In genomic region chr11:113197624-113198023, GRCm38 (mm10) we compare ENCODE assay signal across 23 mouse cellular contexts.
DNase-seq lines count a peak whose midpoint lies in the region; ATAC-seq and TF ChIP-seq lines count a peak whose summit lies in the region.
"Had no signal": no experiment of that assay in that cellular context is flagged by ENCODE, and none has a peak within 500 bp of the region (broad histone marks: within the 10 kb centered on the region; RNA-seq: fewer than 3 reads in every experiment).

No protein-coding gene starts in this region.

- DNase-seq in embryonic facial prominence, embryonic 10.5 days (ENCODE audit: low spot score), result no peak
- no peak for DNase-seq in limb, embryonic 11.5 days (ENCODE audit: low spot score)
- no peak for DNase-seq in limb, embryonic 10.5 days (ENCODE audit: low spot score)
- DNase-seq in forebrain, postnatal 0 days, result no peak
- no peak for DNase-seq in stomach, postnatal 0 days (ENCODE audit: low spot score)
- no peak for DNase-seq in frontal cortex, postnatal 25 days (ENCODE audit: low spot score in 2 of 2)
- DNase-seq in spleen, adult 12 weeks (ENCODE audit: low spot score), result no peak
- DNase-seq: adrenal gland, postnatal 25 days; cerebellum, adult 11 months; cerebellum, postnatal 14 days; embryo, embryonic 11 days; gastrocnemius, adult 2 months; heart, postnatal 10 days; kidney, adult 2 months; kidney, postnatal 10 days; lung, adult 2 months; lung, postnatal 36 days; right cerebral cortex, postnatal 4 days; thymus, postnatal 14 days had no signal

- H3K4me2 ChIP-seq in embryonic facial prominence, embryonic 13.5 days, result peak overlapping the region; percentile 95; the same call in 1 of the 2 replicates
- H3K4me2 ChIP-seq in limb, embryonic 11.5 days (ENCODE audit: low read depth, severe bottlenecking), result peak overlapping the region; percentile 17; the same call in 1 of the 2 replicates
- H3K4me2 ChIP-seq in forebrain, postnatal 0 days (ENCODE audit: low read depth), result peak overlapping the region; percentile 80
- H3K4me2 ChIP-seq in stomach, postnatal 0 days (replicated peaks; ENCODE audit: low read depth), result no peak overlapping the region
- H3K4me2 ChIP-seq: heart, embryonic 11.5 days; liver, embryonic 11.5 days had no signal

- TF ChIP-seq EP300 in stomach, postnatal 0 days (optimal IDR thresholded peaks at IDR 0.05), result no peak

- peaks cover 67% of the 10 kb centered on the region for H3K4me1 ChIP-seq in embryonic facial prominence, embryonic 13.5 days
- H3K4me1 ChIP-seq in embryonic facial prominence, embryonic 10.5 days, result peaks cover 57% of the 10 kb centered on the region
- H3K4me1 ChIP-seq in limb, embryonic 11.5 days (ENCODE audit: control insufficient read depth, insufficient read depth, low read length), result peaks cover 18% of the 10 kb centered on the region
- H3K4me1 ChIP-seq in limb, embryonic 10.5 days, result peaks cover 58% of the 10 kb centered on the region
- H3K4me1 ChIP-seq in forebrain, postnatal 0 days (ENCODE audit: insufficient read depth), result peaks cover 15% of the 10 kb centered on the region
- 0 out of 2 replicates have a peak, but pooled peaks cover 2% of the 10 kb centered on the region for H3K4me1 ChIP-seq in stomach, postnatal 0 days (replicated peaks; ENCODE audit: control insufficient read depth, insufficient read depth)

- no peak for TF ChIP-seq CTCF in forebrain, postnatal 0 days (IDR thresholded peaks at IDR 0.05; ENCODE audit: low read depth)
- TF ChIP-seq CTCF in stomach, postnatal 0 days (IDR thresholded peaks at IDR 0.05; ENCODE audit: low read depth), result no peak

- no peaks in the 10 kb centered on the region for H3K36me3 ChIP-seq in embryonic facial prominence, embryonic 13.5 days
- no peaks in the 10 kb centered on the region for H3K36me3 ChIP-seq in embryonic facial prominence, embryonic 10.5 days (replicated peaks)
- H3K36me3 ChIP-seq in limb, embryonic 11.5 days (ENCODE audit: control insufficient read depth, insufficient read depth, low read length), result no peaks in the 10 kb centered on the region
- no peaks in the 10 kb centered on the region for H3K36me3 ChIP-seq in limb, embryonic 10.5 days
- H3K36me3 ChIP-seq in forebrain, postnatal 0 days (ENCODE audit: insufficient read depth), result no peaks in the 10 kb centered on the region
- H3K36me3 ChIP-seq in stomach, postnatal 0 days (ENCODE audit: control insufficient read depth, insufficient read depth, low read length), result no peaks in the 10 kb centered on the region
- H3K36me3 ChIP-seq: G1E had no signal

- no peak overlapping the region for H3K27ac ChIP-seq in embryonic facial prominence, embryonic 13.5 days
- H3K27ac ChIP-seq in embryonic facial prominence, embryonic 10.5 days (replicated peaks), result no peak overlapping the region
- H3K27ac ChIP-seq in limb, embryonic 11.5 days (replicated peaks; ENCODE audit: low read depth, low read length), result no peak overlapping the region
- no peak overlapping the region for H3K27ac ChIP-seq in limb, embryonic 10.5 days
- no peak overlapping the region for H3K27ac ChIP-seq in forebrain, postnatal 0 days (ENCODE audit: low read depth, low read length)
- H3K27ac ChIP-seq in stomach, postnatal 0 days (replicated peaks), result peak overlapping the region; percentile 88
- H3K27ac ChIP-seq: gastrocnemius, adult 2 months had no signal

- no peak overlapping the region for H3K9ac ChIP-seq in embryonic facial prominence, embryonic 13.5 days
- H3K9ac ChIP-seq in limb, embryonic 11.5 days (ENCODE audit: low read length), result no peak overlapping the region
- no peak overlapping the region for H3K9ac ChIP-seq in forebrain, postnatal 0 days
- H3K9ac ChIP-seq in stomach, postnatal 0 days (ENCODE audit: low read length), result no peak overlapping the region

- H3K9me3 ChIP-seq in embryonic facial prominence, embryonic 13.5 days, result no peaks in the 10 kb centered on the region
- no peaks in the 10 kb centered on the region for H3K9me3 ChIP-seq in embryonic facial prominence, embryonic 10.5 days
- no peaks in the 10 kb centered on the region for H3K9me3 ChIP-seq in limb, embryonic 11.5 days (ENCODE audit: control insufficient read depth, low read length)
- H3K9me3 ChIP-seq in limb, embryonic 10.5 days (replicated peaks), result no peaks in the 10 kb centered on the region
- H3K9me3 ChIP-seq in forebrain, postnatal 0 days (ENCODE audit: low read length), result no peaks in the 10 kb centered on the region
- no peaks in the 10 kb centered on the region for H3K9me3 ChIP-seq in stomach, postnatal 0 days (ENCODE audit: control insufficient read depth, low read length)

- H3K4me3 ChIP-seq in embryonic facial prominence, embryonic 13.5 days, result no peak overlapping the region
- no peak overlapping the region for H3K4me3 ChIP-seq in embryonic facial prominence, embryonic 10.5 days
- no peak overlapping the region for H3K4me3 ChIP-seq in limb, embryonic 11.5 days (ENCODE audit: low read depth, low read length)
- no peak overlapping the region for H3K4me3 ChIP-seq in limb, embryonic 10.5 days
- no peak overlapping the region for H3K4me3 ChIP-seq in forebrain, postnatal 0 days (ENCODE audit: low read depth, low read length)
- H3K4me3 ChIP-seq in stomach, postnatal 0 days (ENCODE audit: low read depth, low read length), result no peak overlapping the region
- H3K4me3 ChIP-seq: gastrocnemius, adult 2 months had no signal

- peaks cover 9% of the 10 kb centered on the region for H3K27me3 ChIP-seq in embryonic facial prominence, embryonic 13.5 days
- peaks cover 31% of the 10 kb centered on the region for H3K27me3 ChIP-seq in embryonic facial prominence, embryonic 10.5 days (replicated peaks; ENCODE audit: low read depth, poor library complexity, severe bottlenecking)
- H3K27me3 ChIP-seq in limb, embryonic 11.5 days (ENCODE audit: control insufficient read depth, insufficient read depth, low read length), result 0 out of 2 replicates have a peak, but pooled peaks cover 2% of the 10 kb centered on the region
- H3K27me3 ChIP-seq in limb, embryonic 10.5 days (ENCODE audit: low read depth, poor library complexity, severe bottlenecking), result peaks cover 20% of the 10 kb centered on the region; the same call in 1 of the 2 replicates
- no peaks in the 10 kb centered on the region for H3K27me3 ChIP-seq in forebrain, postnatal 0 days (ENCODE audit: insufficient read depth, low read length)
- H3K27me3 ChIP-seq in stomach, postnatal 0 days (ENCODE audit: control insufficient read depth, insufficient read depth, low read length), result no peaks in the 10 kb centered on the region

- ATAC-seq in embryonic facial prominence, embryonic 13.5 days (ENCODE audit: insufficient number of reproducible peaks, insufficient read depth, low FRiP score, low TSS enrichment, low read depth), result no peak
- ATAC-seq in limb, embryonic 11.5 days (ENCODE audit: insufficient number of reproducible peaks, low FRiP score, low TSS enrichment, low read depth), result no peak
- ATAC-seq in forebrain, postnatal 0 days, result no peak
- ATAC-seq in stomach, postnatal 0 days (ENCODE audit: low FRiP score, low TSS enrichment), result no peak

- 81% methylated on average over 8 of the region's 8 CpGs for WGBS in embryonic facial prominence, embryonic 13.5 days
- 84% methylated on average over 8 of the region's 8 CpGs for WGBS in embryonic facial prominence, embryonic 10.5 days
- 90% methylated on average over 8 of the region's 8 CpGs for WGBS in limb, embryonic 11.5 days
- WGBS in limb, embryonic 10.5 days, result 80% methylated on average over 8 of the region's 8 CpGs
- WGBS in forebrain, postnatal 0 days, result 78% methylated on average over 8 of the region's 8 CpGs
- WGBS in stomach, postnatal 0 days, result 71% methylated on average over 8 of the region's 8 CpGs
